Mouse (Mus musculus) lung, postnatal 0 days (tissue): ENCODE results near the gene Tuba1c.

Experiments
- CTCF ChIP-seq: IDR thresholded peaks from 2 replicates; pipeline ENCODE4 v1.5.1; 2016; ENCODE audit warnings: antibody characterized with exemption, mild to moderate bottlenecking
- EP300 ChIP-seq: IDR thresholded peaks from 2 replicates; pipeline ENCODE4 v1.6.1; 2016; ENCODE audit warnings: antibody characterized with exemption, mild to moderate bottlenecking, control low read depth

GRCm38 (mm10) chr15:99019436-99019835, 10.3 kb upstream of the Tuba1c start:
- TF ChIP-seq CTCF: no peak
- no peak for TF ChIP-seq EP300
